Mouse (Mus musculus): ENCODE data around the gene Gm266.
A peak's percentile ranks its signal among the peaks of the same experiment; 100 is the strongest.
"Not testable (repeated sequence)": the region's sequence is repeated elsewhere in the genome, so short reads cannot be mapped to it uniquely, and the experiment has no call there.

Gene Gm266

GRCm38 (mm10) chr12:111485652-111486306 lies at the start of gene Gm266:
TSS of gene Gm266 (minus strand) at chr12:111485823.
- no peak for DNase-seq

- no peak for DNase-seq
Measured at GRCm38 (mm10) chr12:111535281-111535680, 49.7 kb upstream of the Gm266 start.

GRCm38 (mm10) chr12:111533096-111533794 lies 47.6 kb upstream of the Gm266 start:
- DNase-seq = no peak

GRCm38 (mm10) chr12:111529192-111529591 lies 43.6 kb upstream of the Gm266 start:
- DNase-seq = no peak

- DNase-seq = peak; percentile 40
Measured at GRCm38 (mm10) chr12:111527643-111528281, 42.1 kb upstream of the Gm266 start.

- no peak for DNase-seq
Measured at GRCm38 (mm10) chr12:111524883-111525282, 39.3 kb upstream of the Gm266 start.

GRCm38 (mm10) chr12:111524469-111524868 lies 38.8 kb upstream of the Gm266 start:
- DNase-seq = no peak

- DNase-seq = no peak
Measured at GRCm38 (mm10) chr12:111520994-111521393, 35.4 kb upstream of the Gm266 start.

- no peak for DNase-seq
Measured at GRCm38 (mm10) chr12:111519821-111520220, 34.2 kb upstream of the Gm266 start.

- no peak for DNase-seq
Measured at GRCm38 (mm10) chr12:111518391-111518790, 32.8 kb upstream of the Gm266 start.

GRCm38 (mm10) chr12:111517901-111518300 lies 32.3 kb upstream of the Gm266 start:
- no peak for DNase-seq

- no peak for DNase-seq
Measured at GRCm38 (mm10) chr12:111516826-111517225, 31.2 kb upstream of the Gm266 start.

- no peak for DNase-seq
Measured at GRCm38 (mm10) chr12:111515920-111516319, 30.3 kb upstream of the Gm266 start.

- no peak for DNase-seq
Measured at GRCm38 (mm10) chr12:111514874-111515649, 29.4 kb upstream of the Gm266 start.

- no peak for DNase-seq
Measured at GRCm38 (mm10) chr12:111514231-111514792, 28.7 kb upstream of the Gm266 start.

- DNase-seq = no peak
Measured at GRCm38 (mm10) chr12:111513673-111514072, 28.1 kb upstream of the Gm266 start.

GRCm38 (mm10) chr12:111512572-111513063 lies 27.0 kb upstream of the Gm266 start:
- DNase-seq = no peak

GRCm38 (mm10) chr12:111508438-111508837 lies 22.8 kb upstream of the Gm266 start:
- not testable (repeated sequence) for DNase-seq

- no peak for DNase-seq
Measured at GRCm38 (mm10) chr12:111507962-111508361, 22.3 kb upstream of the Gm266 start.

GRCm38 (mm10) chr12:111507001-111507400 lies 21.4 kb upstream of the Gm266 start:
- no peak for DNase-seq

GRCm38 (mm10) chr12:111504904-111505303 lies 19.3 kb upstream of the Gm266 start:
- DNase-seq = peak; percentile 93

GRCm38 (mm10) chr12:111503571-111503970 lies 17.9 kb upstream of the Gm266 start:
- no peak for DNase-seq

Measured in right cerebral cortex, postnatal 14 days (tissue).